Comparison of ENCODE assay signal across 29 mouse cellular contexts in genomic region chr17:79163983-79164382, GRCm38 (mm10).
A peak's percentile ranks its signal among the peaks of the same experiment; 100 is the strongest.
DNase-seq lines count a peak whose midpoint lies in the region; ATAC-seq and TF ChIP-seq lines count a peak whose summit lies in the region.
"Had no signal": no experiment of that assay in that cellular context is flagged by ENCODE, and none has a peak within 500 bp of the region (broad histone marks: within the 10 kb centered on the region; RNA-seq: fewer than 3 reads in every experiment).

No protein-coding gene starts in this region.

- peak overlapping the region; percentile 32; the same call in 1 of the 2 replicates for H3K27ac ChIP-seq in heart, embryonic 12.5 days (ENCODE audit: poor library complexity, severe bottlenecking)
- no peak overlapping the region for H3K27ac ChIP-seq in kidney, postnatal 0 days
- H3K27ac ChIP-seq: embryonic facial prominence, embryonic 12.5 days; heart, embryonic 15.5 days; hindbrain, embryonic 10.5 days; hindbrain, embryonic 15.5 days; limb, embryonic 12.5 days; liver, embryonic 13.5 days; neural tube, embryonic 15.5 days had no signal

- H3K4me2 ChIP-seq in heart, embryonic 12.5 days: no peak overlapping the region
- no peak overlapping the region for H3K4me2 ChIP-seq in kidney, postnatal 0 days (ENCODE audit: low read length)
- H3K4me2 ChIP-seq: embryonic facial prominence, embryonic 12.5 days; heart, embryonic 15.5 days; hindbrain, embryonic 15.5 days; limb, embryonic 12.5 days; liver, embryonic 13.5 days; neural tube, embryonic 15.5 days had no signal

- intact Hi-C loops in heart, postnatal 25 days (cut with DNase I): no loop called here

- ATAC-seq in heart, embryonic 12.5 days (ENCODE audit: insufficient number of reproducible peaks, low FRiP score): no peak
- ATAC-seq in kidney, postnatal 0 days (replicated peaks; ENCODE audit: low FRiP score, low read depth): no peak
- ATAC-seq: activated CD4-positive, CD25-positive, alpha-beta regulatory T cell, adult 4 months; CD4-positive, CD25-positive, alpha-beta regulatory T cell, adult 4 months; forebrain, postnatal 0 days; inflammation-experienced regulatory T-cells, adult 6 months had no signal

- peaks cover 13% of the 10 kb centered on the region for H3K4me1 ChIP-seq in heart, embryonic 12.5 days (replicated peaks)
- 0 out of 2 replicates have a peak, but pooled peaks cover 6% of the 10 kb centered on the region for H3K4me1 ChIP-seq in kidney, postnatal 0 days (replicated peaks; ENCODE audit: insufficient read depth, low read length)
- H3K4me1 ChIP-seq: hindbrain, embryonic 10.5 days; hindbrain, embryonic 15.5 days; liver, embryonic 13.5 days had no signal

- 28% methylated on average over 6 of the region's 6 CpGs for WGBS in heart, embryonic 12.5 days
- 26% methylated on average over 6 of the region's 6 CpGs for WGBS in kidney, postnatal 0 days

- H3K36me3 ChIP-seq in heart, embryonic 12.5 days: no peaks in the 10 kb centered on the region
- no peaks in the 10 kb centered on the region for H3K36me3 ChIP-seq in kidney, postnatal 0 days (ENCODE audit: insufficient read depth, low read length)
- H3K36me3 ChIP-seq: embryonic facial prominence, embryonic 12.5 days; heart, embryonic 15.5 days; hindbrain, embryonic 10.5 days; hindbrain, embryonic 15.5 days; limb, embryonic 12.5 days; liver, embryonic 13.5 days; neural tube, embryonic 15.5 days had no signal

- TF ChIP-seq CTCF in kidney, postnatal 0 days (IDR thresholded peaks at IDR 0.05; ENCODE audit: low read depth): no peak

- H3K4me3 ChIP-seq in heart, embryonic 12.5 days: no peak overlapping the region
- H3K4me3 ChIP-seq in kidney, postnatal 0 days (replicated peaks; ENCODE audit: low read depth, low read length): no peak overlapping the region
- H3K4me3 ChIP-seq: embryonic facial prominence, embryonic 12.5 days; erythroblast, embryonic 14.5 days; heart, embryonic 15.5 days; hindbrain, embryonic 10.5 days; hindbrain, embryonic 15.5 days; limb, embryonic 12.5 days; liver, embryonic 13.5 days; neural tube, embryonic 15.5 days had no signal

- no peak overlapping the region for H3K9ac ChIP-seq in heart, embryonic 12.5 days
- no peak overlapping the region for H3K9ac ChIP-seq in kidney, postnatal 0 days (ENCODE audit: low read depth, low read length)
- H3K9ac ChIP-seq: embryonic facial prominence, embryonic 12.5 days; forebrain, postnatal 0 days; heart, embryonic 15.5 days; hindbrain, embryonic 15.5 days; limb, embryonic 12.5 days; liver, embryonic 13.5 days; neural tube, embryonic 15.5 days had no signal

- no peaks in the 10 kb centered on the region for H3K27me3 ChIP-seq in heart, embryonic 12.5 days (replicated peaks)
- no peaks in the 10 kb centered on the region for H3K27me3 ChIP-seq in kidney, postnatal 0 days (ENCODE audit: insufficient read depth, low read length)
- H3K27me3 ChIP-seq: embryonic facial prominence, embryonic 12.5 days; heart, embryonic 15.5 days; hindbrain, embryonic 15.5 days; limb, embryonic 12.5 days; liver, embryonic 13.5 days; neural tube, embryonic 15.5 days had no signal

- no peaks in the 10 kb centered on the region for H3K9me3 ChIP-seq in heart, embryonic 12.5 days (replicated peaks)
- no peaks in the 10 kb centered on the region for H3K9me3 ChIP-seq in kidney, postnatal 0 days (replicated peaks; ENCODE audit: low read length)
- H3K9me3 ChIP-seq: embryonic facial prominence, embryonic 12.5 days; heart, embryonic 15.5 days; hindbrain, embryonic 10.5 days; hindbrain, embryonic 15.5 days; limb, embryonic 12.5 days; liver, embryonic 13.5 days; neural tube, embryonic 15.5 days had no signal

- no peak for DNase-seq in heart, postnatal 25 days (ENCODE audit: low spot score)
- DNase-seq in kidney, postnatal 0 days (ENCODE audit: low spot score): peak; percentile 57
- DNase-seq in kidney, adult 11 months: no peak
- DNase-seq in testis, postnatal 14 days (ENCODE audit: low spot score): peak; percentile 23
- DNase-seq in testis, postnatal 10 days (ENCODE audit: low spot score): no peak
- no peak for DNase-seq in frontal cortex, postnatal 10 days (ENCODE audit: low spot score in 2 of 2)
- DNase-seq: adrenal gland, adult 2 months; cerebellum, adult 11 months; cerebellum, adult 9-10 months; cerebellum, postnatal 36 days; forebrain, postnatal 0 days; gastrocnemius, postnatal 10 days; kidney, adult 18-20 months; kidney, postnatal 25 days; liver, embryonic 13.5 days; lung, adult 2 months; lung, postnatal 14 days; midbrain, embryonic 14.5 days had no signal

Comparison
In these comparisons a context has a peak if more than half of its experiments do, and no peak if none do; other contexts are left out.
1. DNase-seq: peak in kidney, postnatal 0 days (single experiment) and testis, postnatal 14 days (single experiment); none in heart, postnatal 25 days (single experiment), kidney, adult 11 months (single experiment), testis, postnatal 10 days (single experiment) and frontal cortex, postnatal 10 days (0 of 2).